Mouse (Mus musculus): ENCODE results near the gene Fndc1.

- TF ChIP-seq CTCF (conservative IDR thresholded peaks at IDR 0.05; ENCODE audit: low read length) = no peak
- TF ChIP-seq POU5F1 (IDR thresholded peaks at IDR 0.05; ENCODE audit: borderline replicate concordance, low read length) = no peak
Observed at GRCm38 (mm10) chr17:7744976-7745375, 82.1 kb downstream of the Fndc1 start.
